Mouse (Mus musculus): ENCODE results near the gene Piwil1. TPM values are rescaled to one million over a fixed set of nuclear protein-coding genes. Genes with fewer than 3 reads are reported as not detected.
A peak's percentile ranks its signal among the peaks of the same experiment; 100 is the strongest.

The Piwil1 gene
- total and polyA plus RNA-seq, 3 experiments = not detected

GRCm38 (mm10) chr5:128769026-128769631 is 66.8 kb downstream of the Piwil1 start:
- no peaks in the 10 kb centered on the region for H3K79me2 ChIP-seq (ENCODE audit: control insufficient read depth, insufficient read depth, low read length, poor library complexity)
- no peaks in the 10 kb centered on the region; the same call in 1 of the 2 replicates for H3K9me3 ChIP-seq (replicated peaks; ENCODE audit: insufficient read depth, low read length)
- no peak overlapping the region for H3K9ac ChIP-seq (ENCODE audit: control insufficient read depth, low read depth, low read length, poor library complexity, severe bottlenecking)
- no peak overlapping the region for H3K4me3 ChIP-seq (ENCODE audit: control insufficient read depth in 1 of 2, insufficient read depth in 1 of 2, low read depth in 2 of 2, low read length in 2 of 2)
- no peak for DNase-seq (ENCODE audit: low read depth, low spot score)
- H3K27me3 ChIP-seq (ENCODE audit: control insufficient read depth in 1 of 2, insufficient read depth in 2 of 2, low read length in 2 of 2) = no peaks in the 10 kb centered on the region
- no peaks in the 10 kb centered on the region for H3K36me3 ChIP-seq (ENCODE audit: control insufficient read depth in 1 of 2, insufficient read depth in 2 of 2, low read length in 2 of 2)
- H3K27ac ChIP-seq (ENCODE audit: control insufficient read depth, low read depth, low read length) = no peak overlapping the region
- TF ChIP-seq BHLHE40 (IDR thresholded peaks at IDR 0.05; ENCODE audit: borderline replicate concordance, low read depth, low read length) (no peak), RCOR1 (IDR thresholded peaks at IDR 0.05; ENCODE audit: low read depth, low read length) (no peak), ZMIZ1 (IDR thresholded peaks at IDR 0.05; ENCODE audit: low read depth, low read length) (no peak), MYC (IDR thresholded peaks at IDR 0.05; ENCODE audit: low read depth, low read length) (no peak), CHD1 (IDR thresholded peaks at IDR 0.05; ENCODE audit: low read depth, low read length) (no peak), EP300 (IDR thresholded peaks at IDR 0.05; ENCODE audit: low read depth in 1 of 2, low read length in 2 of 2) (no peak), ETS1 (IDR thresholded peaks at IDR 0.05; ENCODE audit: low read depth, low read length) (no peak), TBP (IDR thresholded peaks at IDR 0.05; ENCODE audit: low read depth, low read length) (no peak), RAD21 (IDR thresholded peaks at IDR 0.05; ENCODE audit: low read depth, low read length) (no peak), SMC3 (IDR thresholded peaks at IDR 0.05; ENCODE audit: low read depth, low read length) (no peak), ELF1 (IDR thresholded peaks at IDR 0.05; ENCODE audit: low read depth, low read length) (no peak), POLR2A (IDR thresholded peaks at IDR 0.05; ENCODE audit: control insufficient read depth in 1 of 2, insufficient read depth in 1 of 2, low read depth in 1 of 2, low read length in 2 of 2, poor library complexity in 1 of 2) (no peak), JUND (IDR thresholded peaks at IDR 0.05; ENCODE audit: low read depth, low read length) (no peak), E2F4 (IDR thresholded peaks at IDR 0.05; ENCODE audit: borderline replicate concordance, low read depth, low read length) (no peak), SIN3A (IDR thresholded peaks at IDR 0.05; ENCODE audit: low read length) (no peak)
- no peaks in the 10 kb centered on the region for H3K4me1 ChIP-seq (ENCODE audit: control insufficient read depth in 1 of 2, insufficient read depth in 2 of 2, low read length in 2 of 2)

GRCm38 (mm10) chr5:128776386-128776785 is 74.1 kb downstream of the Piwil1 start:
- H3K27ac ChIP-seq (ENCODE audit: control insufficient read depth, low read depth, low read length) = no peak overlapping the region

More at GRCm38 (mm10) chr5:128776386-128776785, 74.1 kb downstream of the Piwil1 start:
- Histone ChIP-seq H3K4me3 (ENCODE audit: control insufficient read depth in 1 of 2, insufficient read depth in 1 of 2, low read depth in 2 of 2, low read length in 2 of 2) (no peak overlapping the region), H3K79me2 (ENCODE audit: control insufficient read depth, insufficient read depth, low read length, poor library complexity) (no peaks in the 10 kb centered on the region), H3K9me3 (replicated peaks; ENCODE audit: insufficient read depth, low read length) (no peaks in the 10 kb centered on the region; the same call in 1 of the 2 replicates), H3K27me3 (ENCODE audit: control insufficient read depth in 1 of 2, insufficient read depth in 2 of 2, low read length in 2 of 2) (no peaks in the 10 kb centered on the region), H3K9ac (ENCODE audit: control insufficient read depth, low read depth, low read length, poor library complexity, severe bottlenecking) (no peak overlapping the region), H3K4me1 (ENCODE audit: control insufficient read depth in 1 of 2, insufficient read depth in 2 of 2, low read length in 2 of 2) (no peaks in the 10 kb centered on the region), H3K36me3 (ENCODE audit: control insufficient read depth in 1 of 2, insufficient read depth in 2 of 2, low read length in 2 of 2) (no peaks in the 10 kb centered on the region)
- peak; percentile 13 for DNase-seq (ENCODE audit: low read depth, low spot score)
- no peak for TF ChIP-seq NELFE (IDR thresholded peaks at IDR 0.05; ENCODE audit: low read depth, low read length)
- TF ChIP-seq RAD21 (IDR thresholded peaks at IDR 0.05; ENCODE audit: low read depth, low read length) = peak; percentile 3
- no peak for TF ChIP-seq POLR2A (IDR thresholded peaks at IDR 0.05; ENCODE audit: control insufficient read depth in 1 of 2, insufficient read depth in 1 of 2, low read depth in 1 of 2, low read length in 2 of 2, poor library complexity in 1 of 2)
- no peak for TF ChIP-seq CHD2 (IDR thresholded peaks at IDR 0.05; ENCODE audit: low read length)
- no peak for TF ChIP-seq TCF12 (IDR thresholded peaks at IDR 0.05; ENCODE audit: low read depth, low read length)
- TF ChIP-seq ZC3H11A (IDR thresholded peaks at IDR 0.05; ENCODE audit: low read depth, low read length) = no peak
- TF ChIP-seq TAL1 (IDR thresholded peaks at IDR 0.05; ENCODE audit: low read length) = no peak
- TF ChIP-seq MAZ (IDR thresholded peaks at IDR 0.05; ENCODE audit: low read depth, low read length) = no peak
- TF ChIP-seq MAFK (IDR thresholded peaks at IDR 0.05; ENCODE audit: borderline replicate concordance, low read depth, low read length) = no peak
- peak; percentile 16 to 38 (median 28); a peak in 5 of 6 replicates for TF ChIP-seq CTCF (IDR thresholded peaks at IDR 0.05 in 2 of 3, conservative IDR thresholded peaks at IDR 0.05 in 1 of 3; ENCODE audit: control insufficient read depth in 1 of 3, insufficient read depth in 1 of 3, low read depth in 2 of 3, low read length in 3 of 3, poor library complexity in 1 of 3, severe bottlenecking in 1 of 3)
- no peak for TF ChIP-seq POLR2AphosphoS2 (IDR thresholded peaks at IDR 0.05; ENCODE audit: low read length)
